Mouse (Mus musculus): Measurements from ENCODE around the gene Mgst2.

The Mgst2 gene

DNA sequence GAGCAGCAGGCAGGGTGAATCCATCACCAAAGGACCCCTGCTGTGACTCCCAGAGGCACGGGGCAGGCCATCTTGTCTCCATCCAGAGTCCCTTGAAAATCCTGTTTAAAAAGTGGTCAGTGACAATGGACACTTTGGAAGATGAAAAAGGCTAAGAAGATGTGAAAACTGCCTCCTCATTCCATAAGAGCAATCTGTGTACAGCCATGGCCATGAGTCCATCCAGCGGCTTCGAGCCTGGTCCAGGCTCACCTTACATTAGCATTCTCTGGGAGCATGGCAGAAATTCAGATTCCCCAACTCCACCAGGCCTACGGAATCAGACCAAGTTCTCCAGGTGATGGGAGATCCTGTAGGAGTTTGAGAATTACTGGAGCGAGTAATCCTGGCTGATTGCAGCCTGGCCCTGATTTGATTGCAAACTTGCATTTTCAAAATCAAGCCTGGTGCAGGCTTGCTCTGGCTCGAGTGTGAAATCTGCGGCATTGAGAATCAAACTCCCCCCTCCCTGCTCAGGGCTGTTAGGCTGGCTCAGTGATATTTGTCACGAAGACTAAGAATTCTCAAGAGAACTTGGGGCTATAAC lies 42.6 kb downstream of the Mgst2 start:
- DNase-seq = peak; percentile 62

DNA sequence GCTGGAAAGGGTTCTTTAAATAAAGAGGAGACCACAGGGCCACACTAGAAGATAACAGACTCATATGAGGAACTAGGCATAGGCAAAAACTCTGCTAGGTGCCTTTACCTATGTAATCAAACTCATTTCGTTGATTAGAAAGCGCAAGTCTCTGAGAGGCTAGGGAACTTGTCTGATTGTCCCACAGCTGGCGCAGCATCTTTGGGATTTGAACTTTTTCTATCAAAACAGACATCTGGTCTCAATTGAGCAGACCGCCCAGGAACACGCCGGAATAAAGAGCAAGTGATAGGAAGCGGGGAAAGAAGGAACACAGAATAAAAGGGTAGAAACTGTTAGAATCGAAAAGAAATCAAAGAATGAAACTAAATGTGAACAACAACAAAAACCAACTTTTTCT lies 43.3 kb downstream of the Mgst2 start:
- DNase-seq = no peak

DNA sequence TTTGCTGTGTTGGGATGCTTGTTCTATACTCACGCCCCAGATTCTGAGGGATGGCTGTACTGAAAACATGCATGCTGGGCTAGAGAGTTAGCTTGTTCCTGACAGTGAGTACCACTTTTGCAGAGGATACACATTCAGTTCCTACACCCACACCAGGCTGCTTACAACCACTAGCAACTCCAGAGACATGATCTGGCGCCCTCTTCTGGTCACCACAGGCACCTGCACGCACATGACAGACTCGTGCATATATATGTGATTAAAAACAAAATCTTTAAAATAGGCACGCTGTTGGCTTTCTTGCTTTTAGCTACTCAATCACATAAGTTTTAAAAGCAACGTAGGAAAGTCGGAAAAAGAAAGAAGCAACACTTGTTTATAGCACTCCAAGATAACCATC lies 45.1 kb downstream of the Mgst2 start:
- DNase-seq = no peak

DNA sequence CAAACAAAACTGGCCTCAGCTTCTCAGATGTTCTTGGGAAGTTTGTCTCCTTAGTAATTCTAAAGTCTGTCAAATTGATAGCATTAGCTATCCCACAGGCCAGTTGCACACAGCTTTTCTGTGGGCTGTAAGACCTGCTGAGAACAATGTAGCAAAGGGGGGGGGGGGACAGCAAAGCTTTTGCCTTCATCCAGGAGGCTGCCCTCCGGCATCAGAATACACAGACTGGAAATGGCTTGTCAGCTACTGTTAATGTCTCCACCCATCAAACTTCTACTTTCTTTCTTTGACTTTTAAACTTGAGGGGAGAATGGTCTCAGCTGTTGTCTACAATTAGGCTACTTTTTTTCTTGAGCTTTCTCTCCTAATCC lies 48.2 kb downstream of the Mgst2 start:
- no peak for DNase-seq

DNA sequence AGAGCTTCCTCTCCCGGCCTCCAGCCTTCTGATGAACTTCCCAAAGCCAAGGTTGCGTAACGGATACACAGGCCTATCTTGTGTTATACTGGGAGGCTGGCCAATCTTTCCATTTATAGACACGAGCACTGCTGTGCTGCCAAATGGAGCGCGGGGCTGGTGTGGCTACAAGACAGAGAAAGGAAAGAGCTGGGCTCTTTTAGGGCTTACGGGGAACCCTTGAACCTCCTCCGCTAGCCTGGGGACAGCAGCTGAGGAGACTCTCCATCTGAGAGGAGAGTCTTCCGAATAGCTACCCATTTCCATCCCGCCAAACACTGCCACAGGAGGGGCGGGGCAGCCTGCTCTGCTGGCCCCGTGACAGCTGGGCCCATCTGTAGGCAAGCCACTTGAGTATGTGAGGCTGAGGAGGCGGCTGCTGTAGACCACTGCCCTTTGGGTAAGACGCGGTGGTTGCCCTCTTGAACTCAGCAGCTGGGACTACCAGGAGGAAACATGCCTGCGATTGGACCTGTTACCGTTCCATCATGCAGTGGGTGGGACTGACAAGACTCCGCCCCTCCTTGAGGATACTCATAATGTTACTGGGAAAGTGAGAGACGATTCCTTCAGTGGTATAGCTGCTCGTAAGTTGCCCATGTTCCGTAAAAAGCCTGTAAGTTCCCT lies 48.7 kb downstream of the Mgst2 start:
- peak; percentile 98 for DNase-seq

DNA sequence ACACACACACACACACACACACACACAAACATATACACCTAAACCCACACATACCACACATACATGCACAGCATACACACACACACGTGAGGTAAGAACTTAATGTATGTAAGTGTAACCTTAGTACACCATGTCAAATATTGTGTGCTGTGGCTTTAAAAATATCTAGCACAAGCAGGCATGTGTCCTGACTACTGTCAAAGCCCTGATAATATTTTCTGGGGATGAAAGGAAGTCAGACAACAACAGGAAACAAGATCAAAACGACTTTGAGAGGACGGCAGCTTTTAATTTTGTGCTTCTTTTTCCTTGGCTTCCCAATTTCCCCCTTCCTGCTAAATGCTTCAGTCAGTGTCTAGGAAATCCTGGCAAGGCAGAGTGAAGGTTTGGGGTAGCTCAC lies 52.2 kb downstream of the Mgst2 start:
- DNase-seq = no peak

DNA sequence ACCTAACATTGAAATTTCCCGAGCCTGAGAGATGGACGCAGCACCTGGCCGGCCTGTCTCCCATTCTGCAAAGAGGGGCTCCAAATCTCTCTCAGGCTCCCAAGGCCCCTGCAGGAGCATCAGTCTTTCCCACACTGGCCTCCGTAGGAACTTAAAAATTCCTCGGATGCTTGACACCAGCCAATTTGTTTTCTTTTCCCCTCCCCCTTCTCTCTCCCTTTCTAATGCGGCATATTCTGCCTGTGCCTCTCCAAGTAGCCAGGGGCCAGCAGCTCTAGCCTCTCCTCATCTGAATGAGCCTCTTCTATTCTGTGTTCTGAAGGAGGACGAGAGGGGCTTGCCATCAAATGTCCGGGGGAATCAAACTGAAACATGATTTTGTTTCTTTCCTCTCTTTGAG lies 53.1 kb downstream of the Mgst2 start:
- DNase-seq = no peak

DNA sequence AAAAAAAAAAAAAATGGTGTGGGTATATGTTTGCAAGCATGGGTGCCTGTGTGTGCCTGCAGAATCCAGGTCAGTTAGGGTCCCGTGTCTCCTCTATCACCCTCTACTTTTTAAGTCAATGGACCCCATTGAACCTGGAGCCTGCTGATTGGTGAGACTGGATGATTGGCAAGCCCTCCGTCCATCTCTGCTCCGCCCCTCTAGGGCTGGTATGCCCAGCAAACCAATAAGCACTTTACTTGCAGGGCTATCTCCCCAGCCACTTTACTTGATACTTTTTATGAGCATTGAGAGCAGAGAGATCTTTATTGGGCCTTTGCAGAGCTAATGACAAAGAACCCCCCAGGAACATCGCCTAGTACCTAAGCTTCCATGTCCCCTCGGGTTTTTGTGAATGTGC lies 54.3 kb downstream of the Mgst2 start:
- DNase-seq = no peak

DNA sequence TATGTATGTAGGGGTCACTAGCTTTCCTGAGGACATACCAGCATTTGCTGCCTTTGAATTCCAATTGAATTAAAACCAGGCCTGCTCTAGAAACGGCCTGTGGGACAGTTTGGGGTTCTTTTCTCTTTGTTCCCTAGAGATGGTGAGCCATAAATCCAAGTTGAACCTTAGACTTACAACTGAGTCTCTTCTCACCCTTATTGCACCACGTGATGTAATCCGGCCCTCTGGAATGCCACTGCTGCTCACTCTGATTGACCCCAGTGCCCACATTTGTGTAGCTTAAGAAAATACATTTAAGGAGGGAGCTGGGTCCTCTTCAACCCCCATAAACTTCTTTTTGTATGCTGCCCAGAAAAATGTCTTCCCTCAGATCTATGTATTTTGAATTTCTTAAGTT lies 57.3 kb downstream of the Mgst2 start:
- no peak for DNase-seq

DNA sequence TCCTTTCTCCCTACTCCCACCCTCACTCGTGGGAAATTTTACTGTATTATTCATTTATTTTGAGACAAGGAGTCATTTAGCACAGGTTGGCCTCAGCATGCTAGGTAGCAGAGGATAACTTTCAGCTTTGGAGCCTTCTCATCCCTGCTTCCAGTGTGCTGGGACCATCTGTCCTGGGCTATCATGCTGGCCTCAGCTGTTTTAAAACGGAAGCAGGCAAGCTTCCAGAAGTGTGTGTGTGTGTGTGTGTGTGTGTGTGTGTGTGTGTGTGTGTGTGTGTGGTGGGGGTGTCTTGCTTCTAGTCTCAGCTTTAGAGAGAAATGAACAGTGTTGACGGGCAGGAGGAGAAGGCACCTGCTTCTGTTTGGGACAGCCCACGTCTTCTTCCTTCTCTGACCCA lies 57.7 kb downstream of the Mgst2 start:
- DNase-seq = no peak

DNA sequence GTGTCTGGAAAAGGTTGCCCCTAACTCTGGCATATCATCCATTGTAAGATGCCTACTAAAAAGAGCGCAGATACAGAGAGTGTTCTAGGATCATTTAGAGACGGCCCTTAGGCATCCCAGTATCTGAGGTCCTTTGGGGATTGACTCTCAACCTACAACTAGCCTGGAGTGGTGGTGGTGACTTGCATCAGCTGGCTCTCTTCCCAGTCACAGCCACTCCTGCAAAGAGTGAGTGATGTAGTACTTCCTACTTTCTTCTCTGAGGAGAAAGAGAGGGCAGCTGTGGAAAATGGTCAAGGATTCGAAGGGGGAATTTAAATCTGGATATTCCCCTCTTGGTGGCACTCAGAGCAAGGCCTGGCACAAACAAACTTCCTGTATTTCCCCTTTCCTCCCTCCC lies 59.2 kb downstream of the Mgst2 start:
- no peak for DNase-seq

DNA sequence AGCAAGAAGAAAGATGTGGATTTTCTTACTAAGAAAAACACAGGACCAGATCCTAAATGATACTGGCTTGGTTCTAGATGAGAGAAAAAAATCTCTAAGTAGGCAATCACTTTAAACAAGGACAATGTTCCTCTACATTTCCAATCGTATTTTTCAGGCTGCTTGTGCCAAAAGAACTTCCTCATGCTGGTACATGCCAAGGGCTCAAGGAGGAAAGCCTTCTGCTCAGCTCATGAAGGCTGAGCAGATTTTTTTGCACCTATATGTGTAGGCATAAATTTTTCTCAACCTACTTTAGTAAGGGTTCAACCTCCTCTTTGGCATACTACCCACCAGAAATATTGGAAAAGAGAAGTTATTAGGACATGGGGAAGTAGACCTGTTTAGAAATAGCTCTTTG lies 59.8 kb downstream of the Mgst2 start:
- no peak for DNase-seq

DNA sequence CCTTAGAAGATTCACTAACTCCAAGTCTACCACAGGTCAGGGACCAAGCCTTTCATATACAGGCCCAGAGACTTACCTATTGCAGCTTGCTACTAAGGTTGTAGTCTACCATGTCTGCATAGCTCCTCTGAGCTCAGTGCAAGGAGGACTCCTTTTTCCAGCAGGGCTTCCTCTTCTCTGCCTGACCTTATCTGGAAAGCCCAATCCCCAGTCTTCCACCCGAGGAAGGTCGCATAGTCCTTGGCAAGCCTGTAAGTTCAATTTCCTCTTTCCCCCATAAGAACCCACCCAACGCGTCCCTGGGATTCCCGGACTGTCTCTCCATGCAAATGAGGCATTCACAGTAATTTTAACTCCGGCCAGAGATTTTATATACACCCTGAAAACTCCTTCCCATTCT lies 66.1 kb downstream of the Mgst2 start:
- DNase-seq = no peak

DNA sequence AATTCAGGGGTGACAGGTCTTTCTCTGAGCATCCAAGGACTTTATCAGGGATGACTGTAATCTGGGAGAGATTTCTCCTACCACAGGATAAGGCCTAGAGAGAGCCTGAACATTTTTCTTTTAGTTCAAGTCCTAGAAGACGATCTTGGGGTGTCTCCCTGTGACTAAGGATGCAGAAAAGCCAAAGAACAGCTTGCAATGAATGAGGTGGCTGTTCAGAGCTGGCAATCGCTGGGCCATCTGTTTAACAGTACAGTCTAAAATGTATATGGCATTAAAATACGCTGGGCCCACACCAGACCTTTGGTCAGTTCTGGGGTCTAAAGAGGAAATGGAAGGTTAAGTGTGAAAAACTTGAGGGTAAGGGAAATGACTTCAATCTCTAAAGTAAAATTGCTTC lies 67.3 kb downstream of the Mgst2 start:
- DNase-seq = no peak

DNA sequence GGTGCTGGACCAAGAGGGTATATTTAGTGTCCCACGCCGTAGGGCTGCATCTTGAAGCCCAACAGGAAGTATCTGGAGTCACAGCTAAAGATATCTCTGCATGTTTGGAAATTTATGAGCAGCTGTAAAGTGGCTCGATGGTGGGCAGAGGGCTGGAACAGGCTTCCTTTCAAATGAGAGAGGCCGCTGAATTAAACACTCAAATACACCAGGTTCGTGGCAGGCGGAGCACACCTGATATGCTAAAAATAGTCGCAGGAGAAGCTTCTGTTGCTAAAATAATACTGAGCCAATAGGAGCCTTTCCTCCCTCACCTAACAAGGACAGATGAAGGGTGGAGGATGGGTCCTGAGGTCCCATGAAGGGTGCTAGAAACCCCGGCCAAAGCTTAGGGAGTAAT lies 67.8 kb downstream of the Mgst2 start:
- no peak for DNase-seq

DNA sequence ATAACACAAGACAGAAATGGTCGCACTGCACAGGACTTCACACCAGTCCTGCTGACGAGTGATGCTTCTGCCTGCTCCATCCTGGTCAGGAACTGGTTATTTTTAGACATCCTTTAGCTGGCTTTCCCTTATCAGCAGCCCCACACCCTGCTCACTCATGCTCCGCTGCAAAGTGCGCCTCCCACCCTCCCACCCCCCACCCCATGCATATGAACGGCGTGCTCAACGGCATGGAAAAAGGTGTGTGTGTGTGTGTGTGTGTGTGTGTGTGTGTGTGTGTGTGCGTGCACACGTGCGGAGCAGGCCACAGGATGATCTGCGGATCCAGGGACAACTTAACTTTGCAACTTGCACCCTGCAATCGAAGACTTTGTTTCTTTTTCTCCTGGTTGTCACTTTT lies 68.3 kb downstream of the Mgst2 start:
- no peak for DNase-seq

DNA sequence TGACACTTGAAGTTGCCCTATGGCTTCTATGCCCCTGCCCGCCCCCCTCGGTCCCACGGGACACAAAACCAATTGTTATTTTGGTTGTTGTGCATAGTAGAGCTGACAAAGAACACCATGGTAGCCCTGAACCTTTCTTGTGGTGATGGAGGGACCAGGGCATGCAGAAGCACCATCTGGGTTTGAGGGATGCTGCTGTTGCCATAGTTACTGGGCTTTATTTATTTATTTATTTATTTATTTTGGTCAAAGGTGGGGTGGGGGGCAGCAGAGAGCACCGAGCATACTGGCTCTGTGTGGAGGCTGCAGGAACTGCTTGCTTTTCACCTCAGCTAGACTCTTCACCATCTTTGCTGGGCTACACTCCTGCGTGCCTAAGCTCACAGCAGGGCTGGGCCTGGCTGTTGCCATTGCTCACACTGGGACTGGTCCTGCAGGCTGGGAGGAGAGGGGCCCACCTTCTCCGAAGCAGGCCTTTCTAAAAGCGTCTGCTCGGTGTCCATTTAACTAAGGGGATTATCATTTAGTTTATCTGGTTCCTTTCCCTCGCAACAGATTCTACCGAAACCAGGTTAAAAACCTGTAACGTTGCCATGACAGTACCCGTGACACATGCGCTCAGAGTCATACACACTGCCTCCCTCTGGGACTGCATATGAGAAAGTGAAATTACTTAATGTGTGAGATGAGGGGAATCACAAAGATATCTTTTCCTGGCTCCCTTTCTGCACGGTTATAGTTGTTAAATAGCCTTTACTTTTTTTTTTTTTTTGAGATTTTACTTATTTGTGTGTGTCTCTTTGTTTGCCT lies 69.2 kb downstream of the Mgst2 start:
- no peak for DNase-seq

DNA sequence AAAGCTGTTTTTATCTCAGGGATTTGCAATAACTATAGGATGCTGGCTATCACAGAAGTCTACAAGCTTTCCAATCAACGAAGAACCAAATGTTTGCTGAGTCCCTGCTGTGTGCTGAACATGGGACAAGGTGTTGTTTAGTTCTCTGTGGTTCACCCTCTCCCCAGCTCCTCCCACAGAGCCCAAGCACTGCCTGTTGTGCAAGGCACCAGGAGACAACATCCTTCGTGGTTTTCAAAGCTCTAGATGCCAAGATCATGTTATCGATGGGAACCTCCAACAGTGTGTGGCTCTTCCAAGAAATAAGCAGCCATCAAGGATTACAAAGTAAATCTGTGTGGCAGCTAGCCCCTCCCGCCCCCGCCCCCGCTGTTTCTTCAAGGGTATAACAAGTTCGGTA lies 70.5 kb downstream of the Mgst2 start:
- DNase-seq = no peak

DNA sequence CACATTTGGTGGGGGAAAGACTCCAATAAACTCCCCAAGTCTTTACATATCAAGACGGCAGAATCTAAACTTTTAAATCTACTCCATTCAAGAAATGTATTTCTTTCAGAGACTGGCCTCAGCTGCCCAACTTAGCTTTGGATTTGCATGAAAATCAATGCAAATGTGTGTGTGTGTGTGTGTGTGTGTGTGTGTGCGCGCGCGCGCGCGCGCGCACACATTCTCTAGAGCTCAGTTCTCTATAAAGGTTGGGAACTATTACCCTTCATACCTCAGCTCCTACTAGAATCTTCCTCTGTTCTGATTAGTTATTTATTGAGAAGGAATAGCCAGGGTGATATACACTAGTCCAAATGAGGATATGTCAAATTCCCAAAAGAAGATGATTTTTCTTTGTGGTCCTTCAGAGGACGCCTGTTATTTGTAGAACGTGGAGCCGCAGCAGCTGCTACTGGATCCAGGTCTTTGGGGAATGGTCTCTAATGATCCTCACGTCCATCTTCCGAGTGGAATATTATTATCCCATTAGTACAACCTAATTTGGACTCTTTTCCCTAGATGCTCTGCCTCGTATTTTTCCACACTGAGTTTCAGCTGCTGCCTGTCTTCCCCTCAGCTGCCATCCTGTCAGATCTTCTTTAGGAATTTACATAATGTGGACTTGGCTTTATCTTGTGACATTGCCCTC lies 71.9 kb downstream of the Mgst2 start:
- no peak for DNase-seq

All from cerebellum, adult 9-10 months (tissue).